In the genomic region with DNA sequence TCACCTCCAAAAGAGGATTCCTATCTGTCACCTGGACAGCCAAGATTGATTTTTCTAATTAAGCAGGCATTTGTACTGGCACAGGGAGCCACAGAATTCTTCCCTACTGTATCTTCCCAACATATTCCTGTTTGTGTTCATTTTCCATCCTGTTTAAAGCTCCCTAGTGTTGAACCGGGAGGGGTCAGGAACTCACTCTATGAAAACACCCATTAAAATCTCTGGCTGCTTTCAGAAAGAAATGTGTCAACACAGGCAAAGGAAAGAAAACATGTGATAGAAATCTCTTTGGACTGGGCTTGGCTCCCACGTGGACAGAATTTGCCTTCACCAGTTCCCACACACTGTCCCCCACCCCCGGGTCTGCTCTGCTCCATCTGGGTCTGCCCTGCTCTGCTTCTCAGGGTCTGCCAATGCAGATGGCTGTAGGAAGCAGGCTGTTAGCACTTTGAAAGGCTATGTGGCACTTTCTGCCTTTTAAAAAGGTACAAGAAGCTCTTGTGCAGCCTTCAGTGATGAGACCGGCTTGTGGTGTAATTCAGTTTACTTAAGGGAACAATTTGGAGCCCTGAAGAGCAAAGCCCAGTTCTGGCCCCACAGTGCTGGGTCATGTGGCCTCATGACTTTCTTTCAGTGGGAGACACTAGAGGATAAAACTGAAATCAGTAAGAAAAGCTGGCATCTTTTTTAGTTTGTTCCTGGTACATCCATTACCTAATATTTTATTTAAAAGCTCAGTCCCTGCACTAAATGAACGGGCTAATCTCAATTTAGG, we compare ENCODE assay signal across 8 mouse cellular contexts.
DNase-seq lines count a peak whose midpoint lies in the region; ATAC-seq lines count a peak whose summit lies in the region.

No protein-coding gene starts in this region.

- ATAC-seq in cerebellum, adult (ENCODE audit: insufficient number of reproducible peaks, low FRiP score, low TSS enrichment): peak; percentile 45; the same call in 1 of the 2 replicates

- DNase-seq in cerebellum, adult 8-10 months: no peak
- DNase-seq in frontal cortex, adult 2 months (ENCODE audit: extremely low spot score in 1 of 2, low spot score in 1 of 2): peak; percentile 79 to 81
- DNase-seq in heart, postnatal 36 days: peak; percentile 37 to 42
- peak; percentile 79 for DNase-seq in layer of hippocampus, adult 9-11 months
- DNase-seq in lung, postnatal 36 days: peak; percentile 72
- peak; percentile 65 to 82 for DNase-seq in right cerebral cortex, postnatal 36 days (ENCODE audit: low spot score in 2 of 2)
- no peak for DNase-seq in thymus, postnatal 0 days (ENCODE audit: low spot score)

- intact Hi-C loops in heart, postnatal 36 days (cut with DNase I): loop anchor here (5.0 kb wide), 1 partner anchor 52 kb away; no protein-coding TSS in a partner anchor

Comparison
In these comparisons a context has a peak if more than half of its experiments do, and no peak if none do; other contexts are left out.
1. DNase-seq: peak in frontal cortex, adult 2 months (2 of 2), heart, postnatal 36 days (2 of 2), layer of hippocampus, adult 9-11 months (single experiment), lung, postnatal 36 days (single experiment) and right cerebral cortex, postnatal 36 days (2 of 2); none in cerebellum, adult 8-10 months (single experiment) and thymus, postnatal 0 days (single experiment).